Mouse (Mus musculus): ENCODE results near the gene Zscan18. TPM values are rescaled to one million over a fixed set of nuclear protein-coding genes. Genes with fewer than 3 reads are reported as not detected.
"Not testable (repeated sequence)": the region's sequence is repeated elsewhere in the genome, so short reads cannot be mapped to it uniquely, and the experiment has no call there.

The Zscan18 gene
- total RNA-seq (2021): 10 to 100 TPM; 28.0 to 32.9 TPM

- intact Hi-C loops (cut with DNase I): loop anchor here (2.0 kb wide), 1 partner anchor 32 kb away; the partner anchor contains the start of gene Zfp110
- DNase-seq: peak; percentile 82
Measured at GRCm38 (mm10) chr7:12802866-12803726, at the start of gene Zscan18. Gene Zscan18 (minus strand): TSS chr7:12803635.

GRCm38 (mm10) chr7:12835779-12836178 is 32.3 kb upstream of the Zscan18 start:
- DNase-seq: no peak
- intact Hi-C loops (cut with DNase I): loop anchor here (2.0 kb wide), 1 partner anchor 33 kb away; the partner anchor contains the start of gene Zscan18

GRCm38 (mm10) chr7:12835193-12835671 is 31.8 kb upstream of the Zscan18 start:
- intact Hi-C loops (cut with DNase I): loop anchor here (2.0 kb wide), 1 partner anchor 32 kb away; the partner anchor contains the start of gene Zscan18
- peak; percentile 13 for DNase-seq

DNA sequence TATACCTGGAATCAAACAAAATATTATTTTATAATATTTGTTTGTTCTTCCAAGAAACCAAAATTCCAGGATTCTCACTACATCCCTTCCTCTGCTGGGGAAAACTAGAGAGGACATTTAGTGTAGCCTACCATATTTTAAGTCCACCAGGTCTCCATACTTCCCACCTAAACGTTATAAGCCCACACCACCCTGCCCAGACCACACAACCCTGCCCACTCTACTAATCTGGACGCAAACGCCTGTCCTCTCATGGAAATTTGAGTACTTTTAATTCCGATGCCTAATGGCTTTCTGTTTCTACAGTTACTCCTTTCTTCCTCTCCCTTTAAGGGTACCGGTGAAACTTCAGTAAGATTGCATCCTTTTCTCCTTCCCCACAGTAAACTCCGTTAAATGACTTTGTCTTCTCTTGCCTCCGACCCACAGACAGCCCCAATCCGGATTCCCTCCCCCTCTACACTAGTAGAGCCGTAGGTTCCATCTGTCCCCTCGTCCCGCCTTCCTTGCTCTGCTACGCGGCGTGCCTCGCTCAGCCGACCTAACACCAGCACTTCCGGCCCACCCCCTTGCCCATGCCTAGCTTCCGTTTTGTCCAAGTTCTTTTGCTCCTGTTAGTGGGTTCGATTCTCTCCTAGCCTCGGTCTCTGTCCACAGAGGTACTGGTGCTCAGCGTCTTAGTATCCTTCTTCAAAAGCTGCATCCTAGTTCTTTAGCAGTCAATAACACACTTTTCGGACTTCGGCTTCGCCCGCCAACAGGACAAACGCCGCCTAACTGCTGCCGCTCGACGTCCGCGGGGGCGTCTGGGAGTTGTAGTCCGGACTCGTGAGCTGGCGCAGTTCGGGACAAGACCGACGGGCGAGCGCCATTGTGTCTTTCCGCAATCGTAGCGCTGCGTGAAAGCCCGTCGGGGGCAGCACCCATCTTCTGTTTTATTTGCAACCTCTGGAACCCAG is 31.0 kb upstream of the Zscan18 start, which contains the start of gene Zfp110:
Gene Zfp110 (plus strand): TSS at position 600 of the 959 bp plus-strand sequence.
- intact Hi-C loops (cut with DNase I): loop anchor here (2.0 kb wide), 1 partner anchor 32 kb away; the partner anchor contains the start of gene Zscan18
- peak; percentile 88 for DNase-seq

- intact Hi-C loops (cut with DNase I): no loop called here
- peak; percentile 94 for DNase-seq
Measured at GRCm38 (mm10) chr7:12818521-12819295, 15.3 kb upstream of the Zscan18 start, which contains the start of gene Zfp329. Gene Zfp329 (minus strand): TSS chr7:12818858.

GRCm38 (mm10) chr7:12815566-12815965 is 12.1 kb upstream of the Zscan18 start:
- intact Hi-C loops (cut with DNase I): no loop called here
- no peak for DNase-seq

DNA sequence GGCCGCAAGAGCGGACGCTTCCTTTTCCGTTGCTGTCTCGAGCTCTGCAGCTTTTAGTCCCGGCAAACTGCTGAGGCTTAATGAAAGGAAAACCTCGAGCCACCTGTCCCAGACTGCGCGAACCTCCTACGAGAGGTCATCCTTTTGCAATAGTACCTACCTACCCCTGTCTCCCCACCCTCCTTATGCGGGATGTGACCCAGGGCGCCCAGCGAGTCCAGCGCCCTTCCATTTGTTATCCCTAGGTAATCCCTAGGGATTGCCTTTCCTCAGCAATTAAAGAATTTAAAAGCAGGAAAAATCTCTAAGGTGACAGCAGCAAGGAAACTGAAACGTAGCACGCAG is 264 bp upstream of the Zscan18 start:
- DNase-seq: no peak
- intact Hi-C loops (cut with DNase I): loop anchor here (2.0 kb wide), 1 partner anchor 31 kb away; the partner anchor contains the start of gene Zfp110

DNA sequence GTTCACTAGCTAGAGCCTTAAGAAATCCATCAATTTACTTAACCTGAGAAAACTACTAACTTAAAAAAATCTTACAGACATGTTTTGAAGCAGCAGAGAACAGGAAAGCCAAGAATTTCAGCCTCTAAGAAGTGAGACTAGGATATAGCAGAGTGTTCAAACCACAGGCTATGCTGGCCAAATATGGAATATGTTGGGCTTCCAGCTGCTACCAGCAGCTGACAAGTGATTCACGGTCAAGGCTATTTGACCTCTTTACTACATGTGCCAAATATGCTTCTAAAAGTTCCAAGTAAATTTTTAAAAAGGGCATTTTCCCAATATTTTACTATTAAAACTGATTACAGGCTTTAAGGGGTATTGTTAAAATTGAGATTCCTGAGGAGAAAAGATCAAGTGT is 3.9 kb downstream of the Zscan18 start:
- DNase-seq: no peak
- intact Hi-C loops (cut with DNase I): no loop called here

- no peak for DNase-seq
- intact Hi-C loops (cut with DNase I): no loop called here
Measured at GRCm38 (mm10) chr7:12797971-12798370, 5.5 kb downstream of the Zscan18 start.

- DNase-seq; intact Hi-C loops (cut with DNase I): not testable (repeated sequence)
Measured at GRCm38 (mm10) chr7:12792624-12793023, 10.8 kb downstream of the Zscan18 start.

DNA sequence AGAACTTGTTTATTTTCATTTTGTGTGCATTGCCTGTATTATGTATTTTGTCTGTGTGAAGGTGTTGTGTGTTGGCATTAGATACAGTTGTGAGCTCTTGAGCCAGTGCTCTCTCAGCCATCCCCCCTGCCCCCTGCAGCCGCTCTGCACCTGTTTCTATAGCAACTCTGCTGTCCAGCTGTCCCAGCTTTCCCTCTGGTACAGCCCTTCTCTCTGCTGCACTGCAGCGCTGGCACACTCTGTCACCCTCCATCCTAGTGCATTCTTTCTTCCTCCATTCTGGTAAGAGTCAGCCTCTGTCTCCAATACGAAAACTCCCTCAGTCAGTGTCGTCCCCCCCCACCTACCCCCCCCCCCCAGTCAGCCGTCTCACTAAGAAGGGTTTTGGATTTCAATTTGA is 15.4 kb downstream of the Zscan18 start:
- peak; percentile 31 for DNase-seq
- intact Hi-C loops (cut with DNase I): no loop called here

- intact Hi-C loops (cut with DNase I): no loop called here
- no peak for DNase-seq
Measured at GRCm38 (mm10) chr7:12787333-12787732, 16.1 kb downstream of the Zscan18 start.

DNA sequence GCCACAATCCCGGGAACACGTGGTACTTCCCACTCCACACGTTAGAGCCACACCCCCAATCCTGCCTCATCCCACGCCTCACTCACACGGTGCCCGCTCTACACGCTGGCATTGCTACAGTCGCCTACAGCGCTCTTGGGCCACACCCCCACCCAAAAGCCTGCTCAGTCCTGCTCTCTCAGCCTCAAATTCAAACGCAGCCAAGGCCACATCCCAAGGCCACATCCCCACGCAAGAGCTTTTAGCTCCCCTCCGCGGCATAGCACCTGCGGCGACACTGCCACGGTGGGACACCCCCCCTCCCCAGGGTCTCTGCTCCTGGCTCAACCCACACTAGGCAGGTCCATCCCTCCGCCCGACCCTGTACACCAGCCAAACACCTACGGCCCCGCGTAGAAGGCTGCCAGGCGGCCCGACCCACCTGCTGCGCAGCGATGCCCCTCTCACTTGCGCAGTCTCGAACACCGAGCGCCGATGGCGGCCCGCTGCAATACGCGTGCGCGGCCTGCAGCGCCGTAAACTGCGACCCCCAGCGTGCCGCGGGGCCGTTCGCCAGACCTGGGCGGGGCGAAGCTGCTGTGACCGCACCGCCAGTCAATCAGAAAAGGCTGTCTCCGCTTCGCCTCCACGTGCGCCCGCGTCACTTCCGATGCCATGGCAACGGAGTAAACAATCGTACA is 23.1 kb downstream of the Zscan18 start:
- intact Hi-C loops (cut with DNase I): no loop called here
- peak; percentile 93 for DNase-seq

DNA sequence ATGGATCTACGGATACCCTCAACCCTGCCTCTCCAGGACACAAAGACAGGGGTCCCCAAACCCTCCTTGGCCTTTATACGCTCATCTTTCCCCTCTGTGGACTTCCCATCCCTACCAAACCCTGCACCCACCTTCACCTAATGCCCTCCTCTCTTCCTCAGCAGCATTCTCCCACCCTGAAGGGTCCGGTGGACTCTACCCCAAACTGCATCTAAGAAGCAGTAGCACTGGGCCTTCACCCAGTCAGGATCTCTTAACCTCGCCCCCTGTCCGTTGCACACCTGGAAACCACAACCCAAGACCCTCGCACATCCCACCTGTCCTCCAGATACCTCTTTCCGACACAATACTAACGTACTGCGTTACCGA is 23.7 kb downstream of the Zscan18 start:
- no peak for DNase-seq
- intact Hi-C loops (cut with DNase I): no loop called here

DNA sequence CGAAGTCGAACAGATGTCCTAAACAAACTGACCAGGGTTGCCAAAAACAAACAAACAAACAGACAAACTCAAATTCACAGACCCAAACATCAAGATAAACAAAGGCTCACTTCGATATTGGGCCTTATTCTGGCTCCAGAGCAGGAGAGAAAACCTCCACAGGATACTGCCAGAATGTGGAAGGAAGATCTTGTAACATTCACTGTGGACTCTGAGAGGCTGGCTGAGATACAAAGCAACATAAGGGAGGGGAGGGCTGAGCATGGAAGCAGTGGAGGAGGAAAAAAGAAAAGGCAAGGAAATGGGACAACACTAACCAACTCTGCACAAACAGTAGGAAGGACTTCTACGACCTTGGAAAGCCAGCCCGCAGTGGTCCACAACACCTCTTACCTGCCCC is 24.3 kb downstream of the Zscan18 start:
- intact Hi-C loops (cut with DNase I): no loop called here
- no peak for DNase-seq

DNA sequence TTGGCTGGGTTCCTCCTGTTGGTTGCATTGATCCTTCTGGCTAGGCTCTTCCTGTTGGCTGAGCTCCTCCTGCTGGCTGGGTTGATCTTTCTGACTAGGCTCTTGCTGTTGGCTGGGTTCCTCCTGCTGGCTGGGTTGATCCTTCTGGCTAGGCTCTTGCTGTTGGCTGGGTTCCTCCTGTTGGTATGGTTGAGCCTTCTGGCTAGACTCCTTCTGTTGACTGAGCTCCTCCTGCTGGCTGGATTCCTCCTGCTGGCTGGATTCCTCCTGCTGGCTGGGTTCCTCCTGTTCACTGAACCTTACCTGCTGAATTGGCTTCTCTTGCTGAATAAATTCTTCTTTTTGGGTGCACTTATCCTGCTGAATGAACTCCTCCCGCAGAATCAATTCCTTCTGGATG is 28.8 kb downstream of the Zscan18 start:
- intact Hi-C loops (cut with DNase I): no loop called here
- peak; percentile 70 for DNase-seq

DNA sequence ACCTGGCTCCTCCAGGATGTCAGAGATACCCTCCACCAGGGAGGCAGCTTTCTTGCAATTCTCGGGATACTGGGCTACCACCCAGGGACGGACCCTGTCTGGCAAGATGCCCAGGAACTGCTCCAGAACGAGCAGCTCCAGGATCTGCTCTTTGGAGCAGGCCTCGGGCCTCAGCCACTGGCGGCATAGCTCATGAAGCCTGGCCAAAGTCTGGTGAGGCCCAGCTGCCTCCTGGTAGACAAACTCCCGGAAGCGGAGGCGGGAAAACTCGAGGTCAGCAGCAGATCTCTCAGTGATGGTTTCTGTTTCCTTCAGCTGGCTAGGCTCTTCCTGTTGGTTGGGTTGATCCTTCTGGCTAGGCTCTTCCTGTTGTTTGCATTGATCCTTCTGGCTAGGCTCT is 29.3 kb downstream of the Zscan18 start:
- intact Hi-C loops (cut with DNase I): no loop called here
- DNase-seq: peak; percentile 28

GRCm38 (mm10) chr7:12749431-12750198 is 53.8 kb downstream of the Zscan18 start:
- intact Hi-C loops (cut with DNase I): no loop called here
- peak; percentile 6 for DNase-seq

- intact Hi-C loops (cut with DNase I): no loop called here
- DNase-seq: no peak
Measured at GRCm38 (mm10) chr7:12734904-12735303, 68.5 kb downstream of the Zscan18 start, which contains the start of gene Vmn2r56. Gene Vmn2r56 (minus strand): TSS chr7:12735004.

All from left cerebral cortex, postnatal 4 days (tissue).